Mouse (Mus musculus) Muller cell, postnatal 12 days (primary cell): ENCODE results near the gene Rnf5.

Experiments
- DNase-seq: peaks from one replicate; pipeline ENCODE4 v3.0.0-alpha.2; 2015; ENCODE audit errors: inconsistent ontology term

The Rnf5 gene

DNA sequence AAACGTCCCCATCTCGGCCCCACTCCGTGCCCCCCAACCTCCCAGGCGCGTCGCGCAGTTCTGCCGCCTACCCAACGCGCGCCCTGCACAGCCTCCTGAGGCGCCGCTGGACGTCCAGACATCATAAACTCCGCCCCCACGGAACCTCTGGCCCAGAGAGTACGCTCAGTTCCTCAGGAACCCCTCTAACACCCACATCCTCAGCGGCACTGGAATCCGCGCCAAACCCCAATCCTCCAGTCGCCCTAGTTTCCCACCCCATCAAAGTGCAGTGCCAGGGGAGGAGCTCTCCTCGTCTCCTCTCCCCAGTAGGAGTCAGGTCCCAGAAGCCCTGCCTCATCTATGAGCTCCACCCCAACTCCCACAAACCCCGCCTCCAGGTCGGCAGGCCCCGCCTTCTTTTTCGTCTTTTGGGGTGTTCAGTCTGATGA, 28.8 kb upstream of the Rnf5 start:
- DNase-seq = peak; percentile 87

DNA sequence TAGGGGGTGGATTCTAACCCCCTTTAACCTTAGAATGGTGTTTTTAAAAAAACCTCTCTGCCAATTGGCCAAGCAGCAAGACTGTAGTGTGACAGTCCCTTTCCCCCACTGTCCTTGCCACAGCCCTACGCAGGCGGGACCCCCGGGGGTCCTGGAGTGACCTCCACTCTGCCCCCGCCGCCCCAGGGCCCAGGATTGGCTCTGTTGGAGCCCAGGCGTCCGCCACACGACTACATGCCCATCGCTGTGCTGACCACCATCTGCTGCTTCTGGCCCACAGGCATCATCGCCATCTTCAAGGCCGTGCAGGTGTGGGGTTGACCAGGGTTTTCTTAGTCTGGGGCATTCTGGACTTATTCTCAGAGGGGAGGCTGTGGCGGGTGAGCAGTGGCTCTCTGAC, 28.2 kb upstream of the Rnf5 start:
- no peak for DNase-seq

DNA sequence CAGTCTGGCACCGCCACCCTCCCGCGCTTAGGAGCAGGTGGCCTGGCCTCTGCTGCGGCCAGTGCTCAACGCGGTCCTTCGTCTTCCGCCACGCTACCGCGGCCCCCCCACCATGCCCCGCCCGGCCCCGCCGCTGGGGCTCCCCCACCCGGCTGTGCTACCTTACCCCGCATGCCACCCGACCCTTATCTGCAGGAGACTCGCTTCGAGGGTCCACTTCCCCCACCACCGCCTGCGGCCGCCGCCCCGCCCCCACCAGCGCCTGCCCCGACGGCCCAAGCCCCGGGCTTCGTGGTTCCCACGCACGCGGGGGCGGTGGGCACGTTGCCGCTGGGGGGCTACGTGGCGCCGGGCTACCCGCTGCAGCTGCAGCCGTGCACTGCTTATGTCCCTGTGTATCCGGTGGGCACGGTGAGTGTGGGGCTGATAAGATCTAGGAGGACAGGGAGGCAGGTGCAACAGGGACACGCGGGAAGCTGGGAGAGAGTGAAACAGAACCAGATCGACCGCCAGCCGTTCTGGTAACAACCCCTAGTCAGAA, 27.3 kb upstream of the Rnf5 start:
- no peak for DNase-seq

DNA sequence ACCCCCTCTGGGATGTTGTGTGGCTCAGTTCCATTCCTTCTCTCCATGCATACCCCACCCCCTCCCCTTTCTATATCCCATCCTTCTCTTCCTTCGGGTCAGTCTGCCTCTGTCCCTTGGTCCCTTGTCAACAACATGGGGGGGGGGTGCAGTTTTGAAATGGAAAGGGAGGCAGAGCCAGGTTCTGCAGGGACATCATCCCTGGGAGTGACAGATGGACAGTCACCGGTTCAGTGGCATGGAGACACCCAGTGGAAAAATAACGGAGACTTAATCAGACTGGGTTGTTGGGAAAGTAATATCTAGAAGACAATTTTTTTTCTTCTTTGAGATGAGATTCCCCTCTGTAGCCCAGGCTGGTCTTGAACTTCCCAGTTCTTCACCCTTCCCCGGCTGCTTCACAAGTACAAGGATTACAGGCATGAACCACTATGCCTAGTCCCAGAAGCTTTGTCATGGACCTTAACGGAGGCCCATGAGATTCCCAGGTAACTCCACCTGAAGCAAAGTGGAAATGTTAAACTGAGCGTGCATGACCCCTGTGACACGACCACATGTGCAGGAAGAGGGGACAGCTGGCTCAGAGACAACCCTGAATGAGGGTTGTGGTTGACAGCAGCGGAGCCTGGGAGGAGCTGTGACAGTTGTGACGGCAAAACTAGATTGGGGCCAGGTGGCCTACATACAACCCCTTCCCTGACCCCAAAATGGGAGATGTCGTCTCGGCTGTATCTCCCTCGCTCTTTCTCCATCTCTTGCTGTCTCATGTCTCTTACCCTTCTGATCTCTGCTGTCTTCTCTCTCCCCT, 26.5 kb upstream of the Rnf5 start:
- no peak for DNase-seq

DNA sequence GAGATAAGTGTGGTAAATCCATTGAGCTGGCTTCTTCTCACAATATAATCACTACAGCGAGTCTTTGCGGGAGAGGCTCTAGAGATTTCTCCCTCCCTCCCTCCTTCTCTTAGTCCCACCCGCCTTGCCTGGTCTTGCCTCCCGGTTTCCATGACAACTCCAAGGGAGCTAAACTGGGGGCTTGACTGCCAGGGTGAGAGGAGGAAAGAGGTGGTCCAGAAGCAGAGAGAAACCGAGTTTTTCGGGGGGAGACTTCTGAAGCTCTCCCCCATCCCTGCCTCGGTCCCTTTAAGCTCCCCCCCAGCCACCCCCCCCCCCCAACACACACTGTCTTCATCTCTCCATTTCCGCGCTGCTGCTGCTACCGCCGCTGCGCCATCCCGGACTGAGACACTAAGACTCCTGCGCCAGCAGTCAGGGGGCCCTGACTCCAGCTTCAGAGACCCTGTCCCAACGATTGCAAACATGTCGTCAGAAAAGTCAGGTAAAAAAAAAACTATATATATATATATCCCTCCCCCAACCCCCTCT, 25.8 kb upstream of the Rnf5 start, which contains the start of gene Prrt1:
Gene Prrt1 (plus strand): TSS at position 313 of the 531 bp plus-strand sequence.
- DNase-seq = no peak

DNA sequence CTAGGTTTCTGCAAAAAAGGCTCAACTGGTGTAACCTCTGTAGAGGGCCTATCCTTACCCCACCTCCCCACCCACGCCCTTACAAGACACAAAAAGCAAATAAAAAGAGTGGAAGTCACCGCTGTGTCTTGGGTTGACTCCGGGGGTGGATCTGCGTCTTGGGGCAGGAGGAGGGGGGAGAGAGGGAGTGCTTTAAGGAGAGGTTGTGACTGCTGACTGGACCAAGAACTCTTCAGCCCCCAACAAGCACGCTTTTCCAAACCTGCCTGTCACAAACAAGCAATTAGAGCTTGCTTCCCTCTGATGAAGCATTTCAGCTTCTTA, 25.1 kb upstream of the Rnf5 start:
- no peak for DNase-seq

DNA sequence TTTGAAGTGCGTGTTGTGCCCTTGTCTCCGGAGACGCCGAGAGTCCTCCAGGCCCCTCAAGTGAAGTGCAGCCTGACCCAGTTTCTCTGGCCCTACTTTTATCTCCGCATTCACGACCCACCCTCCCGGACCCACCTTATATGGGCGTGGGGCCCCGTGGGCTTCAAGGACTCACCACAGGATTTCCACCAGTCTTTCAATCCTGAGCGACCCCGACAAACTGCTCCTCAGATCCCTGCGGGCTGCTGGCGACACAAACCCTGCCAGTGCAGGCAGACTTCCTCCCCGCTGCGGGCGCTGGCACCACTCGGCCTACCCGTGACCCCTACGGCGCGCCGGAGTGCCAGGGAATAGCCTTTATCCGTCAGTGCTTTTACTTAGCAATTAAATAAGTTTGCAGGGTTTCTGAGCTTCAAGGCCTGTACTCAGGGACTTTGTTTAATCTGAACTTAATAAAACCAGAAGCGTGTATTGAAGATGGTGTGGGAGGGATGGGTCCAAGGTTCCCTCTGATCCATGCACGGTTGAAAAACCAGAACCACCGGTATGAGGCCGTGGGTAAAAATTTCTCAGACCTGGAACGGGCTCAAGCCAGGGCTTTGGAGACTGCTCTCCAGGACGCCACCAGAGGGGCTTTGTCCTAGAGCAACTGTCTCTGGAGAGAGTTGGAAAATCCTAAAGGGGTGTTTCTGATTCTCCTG, 24.6 kb upstream of the Rnf5 start, which contains the start of gene Ppt2:
Gene Ppt2 (minus strand): TSS at position 568 of the 701 bp plus-strand sequence.
- DNase-seq = peak; percentile 69

DNA sequence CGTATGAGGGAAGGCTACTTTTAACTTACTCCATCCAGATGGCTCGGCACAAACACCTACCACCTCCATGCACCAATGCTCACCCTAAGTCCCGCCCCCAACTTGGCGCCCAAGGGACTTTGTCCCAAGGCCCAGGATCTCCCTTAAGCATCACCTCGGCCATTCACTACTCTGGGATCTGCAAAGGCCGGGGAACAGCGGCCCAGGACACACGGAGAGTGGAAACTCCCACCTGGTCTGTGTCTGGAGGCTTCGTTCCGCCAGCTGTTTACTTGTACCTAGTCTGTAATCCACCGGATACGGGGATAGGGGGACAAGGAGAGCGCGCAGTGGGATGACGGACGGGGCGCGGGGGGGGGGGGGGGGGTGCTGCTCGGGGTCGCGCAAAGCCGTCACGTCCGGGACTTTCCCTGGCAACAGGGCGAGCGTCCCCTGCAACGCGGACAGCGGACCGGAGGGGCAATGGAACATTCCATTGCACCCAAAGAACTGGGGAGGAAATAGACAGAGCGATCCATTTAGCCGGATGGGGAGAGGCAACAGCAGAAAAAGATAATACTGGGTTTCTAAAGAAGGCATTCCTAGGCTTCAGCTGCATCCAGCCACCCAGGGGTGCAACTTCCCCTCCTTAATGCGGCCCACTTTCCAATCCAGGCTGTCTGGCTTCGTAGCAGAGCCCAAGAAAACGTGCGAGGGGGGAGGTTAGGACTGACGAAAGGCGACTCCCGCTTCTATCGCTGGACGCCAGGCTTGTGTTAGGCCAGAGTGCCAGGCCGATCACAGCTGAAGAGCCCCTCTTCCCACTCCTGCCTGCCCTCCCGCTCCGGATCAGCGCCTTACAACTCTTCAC, 23.8 kb upstream of the Rnf5 start:
- peak; percentile 90 for DNase-seq

DNA sequence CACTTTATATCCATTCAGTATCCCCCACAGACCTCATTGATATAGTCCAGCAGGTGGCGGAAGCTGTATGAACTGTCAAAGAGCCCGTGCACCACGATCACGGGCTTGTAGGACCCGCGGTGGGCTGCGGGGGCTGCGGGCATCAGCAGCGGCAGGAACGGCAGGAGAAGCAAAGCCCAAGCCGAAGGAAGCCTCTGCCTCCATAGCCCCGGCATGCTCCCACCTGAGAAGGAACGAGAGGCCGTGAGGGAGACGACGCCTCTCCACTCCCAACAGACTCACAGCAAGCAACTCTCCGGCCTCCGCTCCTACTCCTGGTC, 23.2 kb upstream of the Rnf5 start:
- DNase-seq = peak; percentile 63

DNA sequence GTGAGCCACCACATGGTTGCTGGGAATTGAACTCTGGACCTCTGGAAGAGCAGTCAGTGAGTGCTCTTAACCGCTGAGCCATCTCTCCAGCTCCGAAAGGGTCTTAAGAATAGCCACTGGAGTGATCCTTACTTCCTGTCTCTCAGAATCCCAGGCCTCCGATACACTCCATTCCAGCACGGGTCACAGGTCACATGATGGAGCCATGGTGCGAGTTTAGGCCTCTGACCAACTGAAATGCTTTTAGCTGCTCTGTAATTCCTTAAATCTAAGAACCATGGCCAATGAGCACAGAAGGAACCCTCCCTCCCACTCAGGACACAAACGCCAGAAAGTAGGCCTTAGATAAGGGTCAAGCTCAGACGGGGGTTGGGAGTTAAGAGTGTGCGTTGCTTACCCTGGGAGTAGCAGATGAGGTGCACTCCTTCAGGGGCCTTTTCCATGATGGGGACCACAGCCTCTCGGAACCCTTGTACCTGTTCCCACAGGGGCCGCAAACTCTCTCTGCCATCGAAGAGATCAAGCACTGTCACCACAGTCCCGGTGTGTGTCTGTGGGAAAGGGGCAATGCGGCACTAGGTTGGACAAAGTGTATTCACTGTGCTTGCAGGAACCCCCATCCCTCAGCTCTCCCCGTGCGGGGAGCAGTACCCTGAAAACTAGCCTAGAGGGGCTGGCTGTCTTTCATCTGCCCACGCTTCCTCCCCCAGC, 22.7 kb upstream of the Rnf5 start:
- DNase-seq = no peak

DNA sequence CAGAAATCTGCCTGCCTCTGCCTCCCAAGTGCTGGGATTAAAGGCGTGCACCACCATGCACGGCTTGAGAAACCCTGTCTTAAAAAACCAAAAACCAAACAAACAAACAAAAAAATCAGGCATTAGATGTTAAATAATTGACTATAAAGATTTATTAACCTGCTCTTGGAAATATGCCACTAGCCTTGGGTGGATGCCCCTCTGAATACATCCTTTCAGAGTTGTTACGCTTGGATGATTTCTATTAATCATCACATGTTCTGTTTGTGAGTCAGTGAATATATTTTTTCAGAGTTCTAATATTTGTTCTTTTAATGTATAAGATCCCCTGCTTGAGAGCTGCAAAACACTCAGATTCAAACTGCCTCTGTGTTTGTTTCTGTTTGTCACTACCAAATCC, 21.5 kb upstream of the Rnf5 start:
- DNase-seq = no peak

DNA sequence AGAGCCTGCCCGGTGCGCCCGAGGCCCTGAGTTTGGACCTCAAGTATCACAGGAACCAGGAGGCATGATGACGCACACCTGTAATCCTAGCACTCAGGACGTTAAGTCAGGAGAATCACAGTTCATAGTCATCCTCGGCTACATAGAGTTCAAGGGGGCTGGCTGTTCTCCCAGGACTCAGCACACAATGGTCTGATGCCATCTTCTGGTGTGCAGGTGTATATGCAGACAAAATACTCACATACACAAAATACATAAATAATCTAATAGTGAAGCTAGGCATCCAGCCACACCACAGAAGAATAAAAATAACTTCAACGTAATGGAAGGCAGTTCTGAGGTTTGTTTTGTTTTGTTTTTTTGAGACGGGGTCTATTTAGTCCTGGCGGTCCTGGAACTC, 19.7 kb upstream of the Rnf5 start:
- no peak for DNase-seq

DNA sequence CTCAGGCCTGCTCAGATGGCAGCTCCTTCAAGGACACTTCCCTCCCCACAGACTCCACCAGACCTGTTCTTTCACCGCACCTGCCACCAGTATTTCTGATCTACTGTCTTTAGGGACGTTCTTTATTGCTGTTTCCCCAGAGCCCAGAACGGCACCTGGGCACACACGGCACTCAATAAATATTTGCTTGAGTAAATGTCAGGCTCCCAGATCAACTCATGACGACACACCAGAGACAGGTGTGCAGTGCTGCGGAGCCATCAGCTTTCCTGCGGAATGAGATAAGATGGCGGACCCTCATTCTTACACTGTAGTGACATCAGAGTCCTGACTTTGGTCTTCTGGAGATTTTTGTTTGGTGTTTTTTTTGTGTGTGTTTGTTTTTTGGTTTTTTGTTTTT, 17.5 kb upstream of the Rnf5 start:
- no peak for DNase-seq

DNA sequence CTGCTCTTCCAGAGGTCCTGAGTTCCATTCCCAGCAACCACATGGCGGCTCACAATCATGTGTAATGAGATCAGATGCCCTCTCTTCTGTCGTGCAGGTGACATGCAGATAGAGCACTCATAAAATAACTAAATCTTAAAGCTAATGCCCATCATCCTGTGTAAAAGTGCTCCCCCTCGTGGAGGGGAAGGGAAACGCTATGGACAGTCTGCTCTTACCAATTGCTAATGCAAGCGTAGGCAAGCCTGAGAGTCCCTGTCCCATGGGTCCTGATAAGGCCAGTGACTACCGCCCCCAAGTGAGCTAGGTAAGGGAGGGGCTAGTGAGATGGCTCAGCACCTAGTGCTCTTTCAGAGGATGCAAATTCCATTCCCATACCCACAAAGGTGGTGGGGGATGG, 15.5 kb upstream of the Rnf5 start:
- DNase-seq = peak; percentile 59

DNA sequence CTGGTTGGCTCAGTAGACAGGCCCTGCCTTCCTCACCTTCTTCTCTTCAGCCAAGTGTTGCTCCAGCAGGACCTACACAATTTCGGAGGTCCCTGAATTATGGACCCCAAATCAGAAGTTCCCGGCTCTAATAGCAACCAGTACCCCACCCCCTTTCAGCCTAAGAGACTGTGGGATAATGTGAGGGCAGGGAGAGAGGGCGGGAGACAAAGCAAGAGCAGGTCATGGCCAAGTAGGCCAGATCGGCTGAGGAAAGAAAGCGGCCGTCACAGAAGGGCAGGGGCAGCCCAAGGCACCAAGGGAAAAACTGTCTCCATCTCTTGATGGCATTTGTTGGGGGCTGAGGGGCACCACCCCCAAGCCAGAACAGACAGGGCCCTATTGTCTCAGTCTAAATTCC, 12.4 kb upstream of the Rnf5 start, which contains the start of gene Egfl8:
Gene Egfl8 (minus strand): TSS at position 101 of the 400 bp plus-strand sequence.
- DNase-seq = no peak

DNA sequence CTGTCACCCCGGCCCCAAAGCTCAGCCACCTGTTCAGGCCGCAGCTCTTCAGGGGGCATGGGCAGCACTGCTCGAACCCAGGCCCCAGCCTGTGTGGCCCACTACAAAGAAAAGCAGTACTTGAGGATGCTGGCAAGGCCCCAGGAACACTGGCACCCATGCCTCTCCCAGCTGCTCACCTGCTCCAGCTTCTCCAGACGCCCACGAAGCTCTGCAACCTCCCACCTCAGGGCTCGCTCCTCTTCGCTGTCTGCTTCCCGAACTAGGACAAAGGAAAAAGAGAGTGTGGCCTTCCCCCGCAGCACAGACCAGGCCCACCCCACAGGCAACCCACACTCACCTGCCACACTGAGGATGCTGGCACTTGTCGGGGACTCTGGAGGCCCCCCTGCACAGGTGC, 10.3 kb upstream of the Rnf5 start:
- no peak for DNase-seq

DNA sequence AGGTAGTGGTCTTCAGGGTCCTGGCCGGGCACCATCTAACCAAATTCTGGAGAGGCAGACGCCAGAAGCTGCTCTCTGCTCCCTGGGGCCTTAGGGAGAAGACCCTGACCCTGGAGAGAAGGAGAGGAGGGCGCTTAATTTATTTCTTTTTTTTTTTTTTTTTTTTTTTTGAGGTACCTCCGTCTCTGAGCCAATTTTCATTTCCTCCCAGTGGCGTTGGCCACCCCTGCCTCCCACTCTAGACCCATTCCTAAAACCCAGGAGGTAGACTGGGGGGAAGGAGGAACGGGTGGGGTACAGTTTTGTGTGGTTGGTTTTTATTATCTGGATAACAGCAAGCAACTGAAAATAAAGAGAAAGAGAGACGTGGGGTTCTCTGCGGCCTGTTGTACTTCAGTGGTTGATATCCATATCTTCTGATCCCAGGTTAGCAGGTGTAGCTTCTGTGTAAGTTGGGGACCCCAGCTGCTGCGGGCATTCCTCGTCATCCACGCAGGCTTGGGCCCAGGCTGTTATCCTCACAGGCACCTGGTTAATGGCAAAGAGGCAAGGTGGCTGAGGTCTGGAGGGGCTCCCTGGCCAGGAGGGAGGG, 9.7 kb upstream of the Rnf5 start:
- no peak for DNase-seq

DNA sequence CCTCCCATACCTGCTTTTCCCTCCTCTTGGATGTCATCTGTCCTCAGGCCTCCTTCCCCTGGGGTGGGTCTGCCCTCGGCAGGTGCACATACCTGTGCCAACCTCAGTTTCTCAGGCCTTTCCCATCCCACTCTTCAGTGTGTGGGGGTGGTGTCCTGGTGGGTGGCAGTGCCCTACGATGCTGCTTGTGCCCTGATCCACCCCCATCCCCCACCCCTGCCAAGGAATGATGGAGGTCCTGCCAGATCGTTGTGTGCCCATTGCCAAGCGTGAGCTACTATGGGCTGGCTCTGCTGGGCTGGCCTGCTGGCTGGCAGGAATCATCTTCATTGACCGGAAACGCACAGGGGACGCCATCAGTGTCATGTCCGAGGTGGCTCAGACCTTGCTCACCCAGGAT, 7.6 kb upstream of the Rnf5 start:
- DNase-seq = no peak

DNA sequence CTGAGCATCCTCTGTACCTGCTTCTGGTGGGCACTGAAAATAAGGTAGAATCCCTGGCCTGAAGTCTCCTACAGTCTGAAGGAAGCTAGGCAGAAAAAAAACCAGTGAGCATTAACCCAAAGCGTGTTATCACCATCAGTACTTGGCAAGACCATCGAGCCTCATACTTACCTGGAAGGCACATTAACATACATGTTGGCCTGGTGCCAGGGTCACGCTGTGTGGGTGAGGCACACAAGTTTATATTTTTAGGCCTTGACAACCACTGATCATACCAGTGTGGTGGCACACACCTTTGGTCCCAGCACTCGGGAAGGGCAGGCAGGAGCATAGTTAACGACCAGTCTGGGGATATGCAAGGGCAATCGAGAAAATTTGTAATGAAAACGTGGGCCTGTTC, 4.5 kb upstream of the Rnf5 start:
- no peak for DNase-seq

DNA sequence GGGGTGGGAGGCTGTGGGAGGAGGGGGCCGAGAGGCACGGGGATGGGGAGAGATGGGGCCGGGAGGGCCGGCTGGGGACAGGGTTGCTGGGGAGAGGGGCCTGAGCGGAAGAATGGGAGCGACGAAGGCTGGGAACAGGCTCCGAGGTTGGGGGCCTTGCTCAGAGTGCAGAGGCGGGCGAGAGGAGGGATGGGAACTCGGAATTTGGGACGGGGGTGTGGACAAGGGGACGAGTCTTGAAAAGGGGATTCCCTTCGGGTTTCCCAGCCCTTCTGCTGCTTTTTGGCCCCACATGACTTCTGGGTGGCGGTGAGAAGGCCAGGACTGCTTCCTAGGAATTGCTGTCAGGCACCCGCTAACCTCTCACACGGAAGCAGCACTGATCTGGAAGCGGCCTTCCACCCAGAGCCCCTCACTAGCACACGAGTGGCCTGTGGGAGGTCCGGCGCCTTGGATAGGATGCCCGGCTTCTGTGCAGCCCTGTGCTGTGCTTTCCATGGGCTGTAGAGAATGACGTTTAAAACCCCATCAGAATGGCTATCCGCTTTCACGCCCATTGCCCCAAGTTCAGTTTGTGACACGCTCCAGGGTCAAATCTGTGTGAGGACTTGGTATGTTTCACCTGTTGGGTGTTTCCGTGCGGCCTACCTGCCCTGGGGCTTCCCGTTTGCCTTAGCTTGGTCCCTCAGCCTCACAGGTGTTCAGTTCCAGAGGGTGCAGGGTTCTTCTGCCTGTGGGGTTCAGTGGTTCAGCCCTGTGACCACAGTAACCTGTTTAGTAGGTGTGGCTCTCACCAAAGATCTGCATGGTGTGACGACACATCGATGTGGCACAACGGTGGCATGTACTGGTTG, 2.9 kb upstream of the Rnf5 start:
- no peak for DNase-seq
